ENCODE assay signal across 8 mouse cellular contexts in the genomic region with DNA sequence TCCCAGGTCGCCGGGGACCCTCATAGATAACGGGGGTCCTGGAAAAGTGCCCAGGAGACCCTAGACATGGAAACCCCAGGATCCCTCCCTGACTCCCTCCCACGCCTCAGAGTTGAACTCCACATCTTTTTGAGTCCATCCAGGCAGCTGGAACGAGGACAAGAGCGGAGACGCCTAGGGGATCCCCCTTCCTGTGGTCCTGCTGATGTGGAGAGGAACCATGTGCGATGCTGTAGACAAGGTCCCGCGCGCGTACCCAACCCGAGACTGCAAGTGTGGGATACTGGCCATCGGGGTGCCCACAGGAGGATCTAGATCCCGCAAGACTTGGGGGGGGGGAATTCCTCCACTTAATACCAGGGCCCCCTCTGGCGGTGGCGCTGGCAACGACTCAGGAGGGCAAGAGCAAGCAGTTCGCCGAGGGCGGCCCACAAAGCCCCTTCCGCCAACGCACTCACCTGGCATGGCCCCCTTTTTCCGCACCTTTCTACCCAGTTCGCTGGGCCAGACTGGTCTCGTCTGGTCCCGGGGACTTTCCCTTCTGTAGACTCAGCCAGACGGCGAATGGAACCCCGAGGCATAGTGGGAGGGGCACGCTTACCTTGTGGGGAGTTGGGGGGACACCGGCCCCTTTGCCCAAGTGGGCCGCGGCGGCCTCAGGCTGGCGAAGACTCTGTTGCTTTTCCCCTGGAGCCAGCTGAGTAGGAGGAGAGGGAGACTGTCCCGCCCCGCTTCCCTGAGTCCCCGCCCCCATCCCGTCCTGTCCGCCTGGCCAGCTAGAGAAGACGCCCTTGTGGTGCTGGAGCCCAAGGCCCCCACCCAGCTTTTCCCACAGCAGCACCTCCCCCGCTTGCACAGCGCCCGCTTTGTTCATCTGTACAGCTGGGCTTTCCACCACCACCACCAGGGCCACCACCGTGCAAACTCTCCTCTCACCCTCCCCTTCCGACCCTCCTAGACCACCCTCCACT. TPM values are rescaled to one million over a fixed set of nuclear protein-coding genes. Genes with fewer than 3 reads are reported as not detected.
A peak's percentile ranks its signal among the peaks of the same experiment; 100 is the strongest.
DNase-seq lines count a peak whose midpoint lies in the region; ATAC-seq and TF ChIP-seq lines count a peak whose summit lies in the region.

A gene (minus strand): TSS at position 675 of the 971 bp plus-strand sequence.

- no peaks in the 10 kb centered on the region for H3K36me3 ChIP-seq in ES-Bruce4 (ENCODE audit: control insufficient read depth, insufficient read depth, low read length, poor library complexity, severe bottlenecking)
- H3K36me3 ChIP-seq in forebrain, embryonic 15.5 days: no peaks in the 10 kb centered on the region
- no peaks in the 10 kb centered on the region for H3K36me3 ChIP-seq in lung, embryonic 14.5 days (ENCODE audit: insufficient read depth)
- no peaks in the 10 kb centered on the region for H3K36me3 ChIP-seq in neural tube, embryonic 15.5 days

- peak; percentile 79 for ATAC-seq in forebrain, embryonic 15.5 days (replicated peaks)
- ATAC-seq in lung, embryonic 14.5 days (ENCODE audit: insufficient read depth): peak; percentile 81
- ATAC-seq in neural tube, embryonic 15.5 days (ENCODE audit: low FRiP score): peak; percentile 75

- H3K4me1 ChIP-seq in ES-Bruce4 (ENCODE audit: control insufficient read depth, insufficient read depth, low read length): peaks cover 2% of the 10 kb centered on the region
- peaks cover 2% of the 10 kb centered on the region; the same call in 1 of the 2 replicates for H3K4me1 ChIP-seq in bone marrow macrophage, adult 2 months (ENCODE audit: control insufficient read depth, insufficient read depth, low read length)
- peaks cover 21% of the 10 kb centered on the region for H3K4me1 ChIP-seq in forebrain, embryonic 15.5 days
- H3K4me1 ChIP-seq in lung, embryonic 14.5 days (ENCODE audit: insufficient read depth): 0 out of 2 replicates have a peak, but pooled peaks cover 10% of the 10 kb centered on the region
- peaks cover 22% of the 10 kb centered on the region for H3K4me1 ChIP-seq in neural tube, embryonic 15.5 days

- no peak for TF ChIP-seq EP300 in ES-Bruce4 (IDR thresholded peaks at IDR 0.05; ENCODE audit: insufficient read depth, low read depth, low read length)

- intact Hi-C loops in heart, postnatal 36 days (cut with DNase I): loop anchor here (2.0 to 5.0 kb wide), 2 partner anchors 80 to 128 kb away; no protein-coding TSS in a partner anchor

- WGBS in forebrain, embryonic 15.5 days: under 1% methylated on average over 47 of the region's 47 CpGs
- 1% methylated on average over 47 of the region's 47 CpGs for WGBS in lung, embryonic 14.5 days
- WGBS in neural tube, embryonic 15.5 days: under 1% methylated on average over 46 of the region's 47 CpGs

- peak; percentile 17 for TF ChIP-seq CTCF in ES-Bruce4 (IDR thresholded peaks at IDR 0.05; ENCODE audit: low read depth, low read length)
- peak; percentile 61 for TF ChIP-seq CTCF in bone marrow macrophage, adult 2 months (IDR thresholded peaks at IDR 0.05; ENCODE audit: low read depth, low read length)
- TF ChIP-seq CTCF in lung, embryonic 14.5 days (IDR thresholded peaks at IDR 0.05; ENCODE audit: low read depth): peak; percentile 59

- H3K4me3 ChIP-seq in ES-Bruce4 (ENCODE audit: low read depth, low read length): peak within 1 kb of the TSS; percentile 43
- peak within 1 kb of the TSS; percentile 59 for H3K4me3 ChIP-seq in bone marrow macrophage, adult 2 months (ENCODE audit: insufficient read depth, low read length)
- peak within 1 kb of the TSS; percentile 60 for H3K4me3 ChIP-seq in forebrain, embryonic 15.5 days
- peak within 1 kb of the TSS; percentile 49 for H3K4me3 ChIP-seq in lung, embryonic 14.5 days (ENCODE audit: low read depth, low read length)
- peak within 1 kb of the TSS; percentile 59 for H3K4me3 ChIP-seq in neural tube, embryonic 15.5 days (replicated peaks)

- no peak within 1 kb of the TSS for H3K27ac ChIP-seq in ES-Bruce4 (ENCODE audit: insufficient read depth, low read length)
- H3K27ac ChIP-seq in bone marrow macrophage, adult 2 months (ENCODE audit: insufficient read depth, low read depth, low read length): no peak within 1 kb of the TSS
- no peak within 1 kb of the TSS for H3K27ac ChIP-seq in forebrain, embryonic 15.5 days (replicated peaks)
- peak within 1 kb of the TSS; percentile 76 for H3K27ac ChIP-seq in lung, embryonic 14.5 days (ENCODE audit: low read depth)
- H3K27ac ChIP-seq in neural tube, embryonic 15.5 days (replicated peaks): peak within 1 kb of the TSS; percentile 68

- no peaks in the 10 kb centered on the region for H3K27me3 ChIP-seq in ES-Bruce4 (ENCODE audit: control insufficient read depth, insufficient read depth, low read length, poor library complexity, severe bottlenecking)
- no peaks in the 10 kb centered on the region for H3K27me3 ChIP-seq in forebrain, embryonic 15.5 days
- 0 out of 2 replicates have a peak, but pooled peaks cover 3% of the 10 kb centered on the region for H3K27me3 ChIP-seq in lung, embryonic 14.5 days (ENCODE audit: insufficient read depth, low read length)
- H3K27me3 ChIP-seq in neural tube, embryonic 15.5 days (replicated peaks): peaks cover 6% of the 10 kb centered on the region

- TF ChIP-seq POLR2A in ES-Bruce4 (IDR thresholded peaks at IDR 0.05; ENCODE audit: insufficient read depth, low read length): no peak
- TF ChIP-seq POLR2A in bone marrow macrophage, adult 2 months (IDR thresholded peaks at IDR 0.05; ENCODE audit: borderline replicate concordance, low read depth, low read length): no peak

- H3K4me2 ChIP-seq in forebrain, embryonic 15.5 days (replicated peaks): peak within 1 kb of the TSS; percentile 100
- H3K4me2 ChIP-seq in lung, embryonic 14.5 days: peak within 1 kb of the TSS; percentile 99
- H3K4me2 ChIP-seq in neural tube, embryonic 15.5 days: peak within 1 kb of the TSS; percentile 100

- H3K9ac ChIP-seq in ES-Bruce4 (ENCODE audit: low read depth, poor library complexity, severe bottlenecking): peak within 1 kb of the TSS; percentile 34
- peak within 1 kb of the TSS; percentile 68 for H3K9ac ChIP-seq in forebrain, embryonic 15.5 days (replicated peaks)
- peak within 1 kb of the TSS; percentile 66 for H3K9ac ChIP-seq in lung, embryonic 14.5 days
- H3K9ac ChIP-seq in neural tube, embryonic 15.5 days (replicated peaks): peak within 1 kb of the TSS; percentile 60

- H3K9me3 ChIP-seq in ES-Bruce4 (replicated peaks; ENCODE audit: control insufficient read depth, insufficient read depth, low read length, poor library complexity, severe bottlenecking): no peaks in the 10 kb centered on the region
- H3K9me3 ChIP-seq in forebrain, embryonic 15.5 days: no peaks in the 10 kb centered on the region
- 0 out of 2 replicates have a peak, but pooled peaks cover 3% of the 10 kb centered on the region for H3K9me3 ChIP-seq in lung, embryonic 14.5 days (ENCODE audit: low read depth, low read length)
- no peaks in the 10 kb centered on the region for H3K9me3 ChIP-seq in neural tube, embryonic 15.5 days (replicated peaks)

- DNase-seq in heart, postnatal 36 days: peak; percentile 77 to 80
- peak in 1 of 2 experiments; percentile 62 for DNase-seq in layer of hippocampus, adult 18-20 months (ENCODE audit: low spot score in 2 of 2)
- DNase-seq in lung, embryonic 14.5 days: peak; percentile 81
- DNase-seq in urinary bladder, adult 2 months (ENCODE audit: low spot score): peak; percentile 59

RNA-seq across cellular contexts. Expression of the gene that starts here (rescaled TPM):
- polyA plus RNA-seq in ES-Bruce4 (2011; ENCODE audit: insufficient read depth, insufficient read length, low read depth, missing spikeins): 19.0 and 22.3 TPM in 2 replicates
- 4.3 and 4.4 TPM in 2 replicates for polyA plus RNA-seq in bone marrow macrophage, adult 2 months (2012; ENCODE audit: insufficient read depth, insufficient read length, missing spikeins)
- 46.4 and 50.0 TPM in 2 replicates for polyA plus RNA-seq in forebrain, embryonic 15.5 days (2015; fragmentation: Nextera tagmentation; extraction: Ambion mirVana)
- 100 to 1,000 TPM; 110 to 140 TPM for total RNA-seq in heart, postnatal 36 days (2021)
- 10 to 100 TPM; 62.4 to 84.0 TPM for total RNA-seq in layer of hippocampus, adult 18-20 months (2021)
- polyA plus RNA-seq in lung, embryonic 14.5 days (2014; fragmentation: Nextera tagmentation; extraction: Ambion mirVana): 30.7 and 35.0 TPM in 2 replicates
- 30.2 and 36.1 TPM in 2 replicates for polyA plus RNA-seq in neural tube, embryonic 15.5 days (2015; fragmentation: Nextera tagmentation; extraction: Ambion mirVana)
- polyA plus RNA-seq in urinary bladder, adult 2 months (2012; rRNA removed): 75.3 and 87.2 TPM in 2 replicates

Comparison
In these comparisons a context has a peak if more than half of its experiments do, and no peak if none do; other contexts are left out.
1. H3K27ac ChIP-seq: peak in lung, embryonic 14.5 days (single experiment) and neural tube, embryonic 15.5 days (single experiment); none in ES-Bruce4 (single experiment), bone marrow macrophage, adult 2 months (single experiment) and forebrain, embryonic 15.5 days (single experiment).
2. Peak in every context shown above with its lines, with median percentiles within 50 percentile points of each other: H3K4me3 ChIP-seq, H3K9ac ChIP-seq, CTCF ChIP-seq, ATAC-seq and H3K4me2 ChIP-seq.